Mouse (Mus musculus) stomach, postnatal 0 days (tissue): ENCODE results near the gene Srgap1.

Source experiments
- CTCF ChIP-seq: IDR thresholded peaks from 2 replicates; pipeline ENCODE4 v1.5.1; 2016; ENCODE audit warnings: antibody characterized with exemption, low read depth, mild to moderate bottlenecking, moderate library complexity
- EP300 ChIP-seq: optimal IDR thresholded peaks from 2 replicates; pipeline ENCODE3; 2016; ENCODE audit warnings: antibody characterized with exemption

- no peak for TF ChIP-seq CTCF
- no peak for TF ChIP-seq EP300
Measured at GRCm38 (mm10) chr10:121781159-121781558, 266.0 kb downstream of the Srgap1 start.
